Mouse (Mus musculus): Measurements from ENCODE around the gene Gm4969.

Gene Gm4969

DNA sequence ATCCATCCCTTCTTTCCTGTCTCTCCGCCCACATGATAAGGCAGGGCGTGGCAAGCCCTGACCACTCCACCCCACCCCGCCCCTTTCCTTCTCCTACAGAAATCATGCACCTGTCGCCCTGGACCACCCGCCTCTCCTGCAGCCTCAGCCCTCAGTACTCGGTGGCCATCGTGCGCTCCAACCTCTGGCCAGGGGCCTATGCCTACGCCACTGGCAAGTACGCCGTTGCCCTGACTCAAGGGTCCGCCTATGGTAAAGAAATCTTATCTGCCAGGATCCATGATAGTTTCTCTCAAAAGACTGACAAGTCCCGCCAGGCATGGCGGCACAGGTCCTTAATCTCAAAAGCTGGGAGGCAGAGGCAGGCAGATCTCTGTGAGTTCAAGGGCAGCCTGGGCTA, 50.2 kb downstream of the Gm4969 start:
- no peak for DNase-seq

DNA sequence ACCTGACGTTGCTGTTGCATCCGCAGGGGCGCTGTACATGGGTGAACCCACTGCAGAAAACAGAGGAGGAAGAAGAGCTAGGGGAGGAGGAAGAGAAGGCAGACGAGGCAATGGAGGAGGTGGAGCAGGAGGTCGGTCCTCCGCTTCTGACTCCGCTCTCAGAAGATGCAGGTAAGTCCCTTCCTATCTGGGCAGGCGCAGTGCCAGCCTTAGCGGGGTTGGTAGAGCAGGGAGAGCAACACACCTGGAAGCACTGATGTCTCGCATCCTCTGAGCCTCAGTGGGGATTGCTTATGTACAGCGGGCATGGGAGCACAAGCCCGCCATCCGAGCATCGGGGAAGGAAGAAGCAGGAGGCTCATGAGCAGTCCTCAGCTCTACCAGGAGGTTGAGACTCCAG, 51.1 kb downstream of the Gm4969 start:
- no peak for DNase-seq

DNA sequence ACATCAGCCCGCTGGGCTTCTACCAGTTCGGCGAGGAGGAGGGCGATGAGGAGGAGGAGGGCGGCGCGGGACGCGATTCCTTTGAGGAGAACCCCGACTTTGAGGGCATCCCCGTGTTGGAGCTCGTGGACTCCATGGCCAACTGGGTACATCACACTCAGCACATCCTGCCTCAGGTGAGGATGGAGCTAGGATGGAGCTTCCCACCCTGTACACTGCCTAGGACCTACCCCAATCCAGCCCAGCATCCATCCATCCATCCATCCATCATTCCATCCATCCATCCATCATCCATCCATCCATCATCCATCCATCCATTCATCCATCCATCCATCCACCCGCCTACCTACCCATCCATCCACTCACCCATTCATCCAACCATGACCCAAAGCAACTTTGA, 52.3 kb downstream of the Gm4969 start:
- DNase-seq, result no peak

DNA sequence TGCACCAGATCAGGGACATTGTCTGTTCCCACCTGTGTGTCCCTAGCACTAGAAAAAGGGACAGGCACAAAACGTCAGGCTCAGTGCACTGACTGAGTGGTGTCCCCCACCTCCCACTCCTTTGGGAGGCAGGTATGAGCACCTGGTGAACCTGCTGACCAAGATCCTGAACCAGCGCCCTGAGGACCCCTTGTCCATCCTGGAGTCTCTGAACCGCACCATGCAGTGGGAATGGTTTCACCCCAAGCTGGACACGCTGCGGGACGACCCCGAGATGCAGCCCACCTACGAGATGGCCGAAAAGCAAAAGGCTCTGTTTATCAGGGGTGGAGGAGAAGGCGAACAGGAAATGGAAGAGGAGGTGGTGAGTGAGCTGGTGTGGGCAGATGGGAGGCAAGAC, 60.8 kb downstream of the Gm4969 start:
- no peak for DNase-seq

DNA sequence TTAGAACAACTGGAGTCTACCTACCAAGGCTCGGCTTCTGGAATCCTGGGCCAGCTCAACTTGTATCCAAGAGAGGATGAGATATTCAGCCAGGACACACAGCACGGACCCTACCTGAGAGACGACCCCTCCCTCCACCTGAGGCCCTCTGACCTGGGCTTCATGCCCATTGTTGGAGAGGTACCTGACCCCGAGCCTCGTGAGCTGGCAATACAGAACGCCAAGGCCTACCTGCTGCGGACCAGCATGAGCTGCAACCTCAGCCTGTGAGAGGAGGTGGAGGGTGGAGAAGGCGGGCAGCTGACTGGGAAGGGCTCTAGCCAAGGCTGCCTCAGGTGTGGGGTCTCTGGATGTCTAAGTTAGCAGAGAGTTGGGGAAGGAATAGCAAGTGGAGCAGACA, 63.1 kb downstream of the Gm4969 start:
- no peak for DNase-seq

DNA sequence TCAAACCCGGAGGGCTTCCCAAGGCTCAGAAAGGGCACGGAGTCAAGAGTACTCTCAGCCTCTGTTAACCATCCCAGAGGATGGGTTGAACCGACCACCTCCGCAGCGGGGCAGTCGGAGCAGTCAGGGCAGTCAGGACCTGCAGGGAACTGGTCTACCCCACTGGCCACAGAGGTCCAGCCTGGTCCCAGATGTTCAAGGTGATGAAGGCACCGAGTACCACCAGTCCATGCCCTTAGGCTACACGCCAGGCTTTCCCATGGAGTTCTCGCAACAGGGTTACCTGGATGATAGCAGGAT, 63.4 kb downstream of the Gm4969 start:
- no peak for DNase-seq

DNA sequence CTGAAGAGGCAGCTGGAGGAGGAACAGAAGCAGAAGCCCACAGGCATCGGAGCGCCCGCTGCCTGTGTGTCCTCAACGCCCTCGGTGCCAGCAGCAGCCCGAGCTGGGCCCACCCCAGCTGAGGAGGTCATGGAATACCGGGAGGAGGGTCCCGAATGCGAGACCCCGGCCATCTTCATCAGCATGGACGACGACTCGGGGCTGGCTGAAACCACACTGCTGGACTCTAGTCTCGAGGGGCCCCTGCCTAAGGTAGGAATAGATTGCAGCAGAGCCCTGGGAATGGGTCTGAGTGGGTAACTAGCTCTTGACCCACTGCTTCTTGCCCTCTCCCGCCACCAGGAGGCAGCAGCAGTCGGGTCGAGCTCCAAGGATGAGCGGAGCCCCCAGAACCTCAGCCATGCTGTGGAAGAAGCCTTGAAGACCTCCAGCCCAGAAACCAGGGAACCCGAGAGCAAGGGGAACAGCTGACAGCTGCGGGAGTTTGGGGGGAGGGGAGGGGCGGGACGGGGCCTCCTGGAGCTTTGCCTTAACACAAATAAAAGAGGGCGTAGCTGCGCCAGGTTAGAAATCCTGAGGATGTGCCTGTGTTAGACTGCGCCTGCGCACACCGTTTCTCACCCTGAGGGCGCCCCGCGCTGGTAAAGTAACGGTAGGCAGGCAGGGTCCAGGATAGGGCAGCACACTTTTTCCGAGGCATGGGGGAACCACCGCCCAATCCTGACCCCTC, 64.0 kb downstream of the Gm4969 start, which contains the start of gene Rsph6a:
TSS of gene Rsph6a (plus strand) at position 644 of the 730 bp plus-strand sequence.
- DNase-seq, result peak; percentile 43 to 55

DNA sequence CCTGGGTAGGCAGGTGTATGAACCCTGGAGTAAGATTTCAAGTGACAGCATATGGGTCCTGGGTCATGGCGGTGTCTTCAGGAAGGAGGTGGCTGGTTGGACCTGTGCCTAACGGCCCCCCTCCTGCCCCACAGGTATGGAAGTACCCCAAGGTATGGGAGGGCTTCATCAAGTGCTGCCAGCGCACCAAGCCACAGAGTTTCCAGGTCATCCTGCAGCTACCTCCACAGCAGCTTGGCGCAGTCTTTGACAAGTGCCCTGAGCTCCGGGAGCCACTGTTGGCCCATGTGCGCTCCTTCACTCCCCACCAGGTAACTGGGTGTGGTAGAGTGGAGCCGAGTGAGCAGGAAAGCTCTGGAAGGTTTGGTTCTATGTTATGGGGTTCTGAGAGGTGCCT, 65.0 kb downstream of the Gm4969 start:
- DNase-seq, result no peak

DNA sequence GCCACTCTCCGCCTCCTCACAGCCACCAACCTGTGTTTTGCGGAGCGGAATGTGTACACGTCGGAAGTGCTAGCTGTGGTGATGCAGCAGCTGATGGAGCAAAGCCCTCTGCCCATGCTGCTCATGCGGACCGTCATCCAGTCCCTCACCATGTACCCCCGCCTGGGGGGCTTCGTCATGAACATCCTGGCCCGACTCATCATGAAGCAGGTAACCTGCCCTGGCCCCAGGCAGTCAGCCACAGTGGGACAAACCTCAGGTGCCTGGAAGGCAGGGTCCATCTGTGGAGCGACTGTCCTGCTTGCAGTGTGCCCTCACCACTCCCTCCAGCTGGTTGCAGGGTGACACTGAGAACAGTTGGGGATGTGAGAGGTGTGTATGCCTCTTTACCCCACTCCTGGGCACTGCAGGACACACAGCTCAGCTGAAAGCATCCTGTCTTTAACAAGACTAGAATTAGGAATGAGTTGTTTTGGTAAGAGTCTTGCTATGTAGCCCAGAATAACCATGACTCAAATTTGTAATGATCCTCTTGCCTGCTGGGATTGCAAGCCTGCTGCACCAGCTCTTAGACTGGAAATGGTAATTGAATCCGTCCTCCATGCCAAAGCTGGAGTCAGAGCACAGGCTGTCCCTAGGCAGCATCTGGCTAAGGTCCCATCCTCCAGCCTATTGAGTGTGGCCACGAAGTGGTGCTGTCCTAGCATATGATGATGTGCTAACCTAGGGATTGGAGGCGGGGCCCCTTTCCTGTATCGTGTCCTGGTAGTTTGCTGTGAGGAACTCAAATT, 65.6 kb downstream of the Gm4969 start:
- DNase-seq, result no peak

DNA sequence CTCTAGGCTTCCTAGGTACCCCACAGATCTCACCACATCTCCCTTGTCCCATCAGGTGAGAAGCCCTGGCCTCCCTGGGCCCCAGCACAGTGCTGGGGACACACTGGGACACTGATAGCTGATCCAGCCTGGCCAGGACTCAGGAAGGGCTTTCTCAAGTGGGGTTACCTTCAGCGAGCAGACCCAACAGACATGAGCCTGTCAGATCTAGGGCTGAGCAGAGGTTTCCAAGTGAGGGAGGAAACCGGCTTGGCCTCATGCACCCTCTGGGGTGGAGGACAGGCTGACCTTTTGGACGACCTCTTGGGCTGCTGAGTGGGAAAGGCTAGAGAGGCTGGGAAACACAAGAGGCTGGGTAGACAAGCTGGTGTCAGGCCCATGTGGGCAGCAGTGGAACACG, 67.0 kb downstream of the Gm4969 start:
- DNase-seq, result no peak

DNA sequence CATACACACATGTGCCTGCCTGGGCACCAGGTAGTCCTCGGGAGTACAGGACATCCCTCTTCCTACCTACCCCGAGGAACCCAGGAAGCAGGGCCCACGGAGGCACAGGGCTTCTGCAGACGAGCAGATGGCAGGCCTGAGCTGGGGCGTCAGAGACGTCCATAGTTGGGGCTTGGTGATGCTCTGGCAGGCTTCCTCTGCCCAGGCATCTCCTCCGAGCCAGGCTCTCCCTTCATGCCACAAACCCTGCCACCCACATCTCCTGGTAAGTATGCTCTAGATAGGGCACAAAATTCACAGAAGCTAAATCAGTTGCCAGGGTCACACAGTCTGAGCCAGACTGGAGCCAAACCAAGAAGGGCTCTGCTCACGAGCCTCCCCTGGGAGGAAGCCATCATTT, 68.0 kb downstream of the Gm4969 start:
- DNase-seq, result no peak

DNA sequence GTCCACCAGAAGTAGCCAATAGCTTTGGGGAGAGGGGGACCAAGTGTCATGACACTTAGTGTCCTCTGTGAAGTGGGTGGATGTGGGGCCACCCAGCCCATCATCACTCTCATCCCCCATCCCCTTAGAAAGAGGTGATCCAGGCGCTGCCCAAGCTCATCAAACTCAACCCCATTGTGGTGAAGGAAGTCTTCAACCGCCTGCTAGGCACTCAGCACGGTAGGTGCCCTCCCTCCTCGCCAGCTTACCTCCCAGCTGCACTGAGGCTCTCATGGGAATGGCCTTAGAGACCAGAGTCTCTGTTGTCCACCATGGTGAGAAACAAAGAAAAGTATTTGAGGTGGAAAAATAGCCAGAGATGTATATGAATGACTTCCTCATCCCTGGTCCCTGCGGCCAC, 68.9 kb downstream of the Gm4969 start:
- no peak for DNase-seq

All from cerebellum, adult 18-20 months (tissue).